Mouse (Mus musculus) mouse trophoblast stem cell (cell line): Measurements from ENCODE around the gene Gm5108.

ENCODE experiments used
- in situ Hi-C, 2 experiments: fragments of 300-500 bp; cut with MseI, MboI; formaldehyde crosslinking; loops; 2 replicates in 1 of 2; 3 replicates in 1 of 2; pipeline ENCODE4 v1.15.1; 2025

Gm5108 gene

GRCm38 (mm10) chr5:67941369-67941768 is at the start of gene Gm5108:
TSS of gene Gm5108 (plus strand) at chr5:67941669.
- in situ Hi-C loops: loop anchor here in 1 of 2 experiments (10.0 kb wide), 1 partner anchor 57 kb away; no protein-coding TSS in a partner anchor

GRCm38 (mm10) chr5:67898921-67899320 is 42.5 kb upstream of the Gm5108 start:
- in situ Hi-C loops: no loop called here

- in situ Hi-C loops: no loop called here
Measured at GRCm38 (mm10) chr5:67904555-67904954, 36.9 kb upstream of the Gm5108 start.

GRCm38 (mm10) chr5:67930584-67930983 is 10.9 kb upstream of the Gm5108 start:
- in situ Hi-C loops: no loop called here

GRCm38 (mm10) chr5:67931623-67932022 is 9.8 kb upstream of the Gm5108 start:
- in situ Hi-C loops: no loop called here

- in situ Hi-C loops: loop anchor here in 1 of 2 experiments (10.0 kb wide), 1 partner anchor 58 kb away; no protein-coding TSS in a partner anchor
Measured at GRCm38 (mm10) chr5:67943199-67943598, 1.7 kb downstream of the Gm5108 start.

GRCm38 (mm10) chr5:67944074-67944785 is 2.8 kb downstream of the Gm5108 start:
- in situ Hi-C loops: loop anchor here in 1 of 2 experiments (10.0 kb wide), 1 partner anchor 59 kb away; no protein-coding TSS in a partner anchor

GRCm38 (mm10) chr5:67946321-67946720 is 4.9 kb downstream of the Gm5108 start, which contains the start of gene Gm21905:
TSS of gene Gm21905 (minus strand) at chr5:67946421.
- in situ Hi-C loops: loop anchor here in 1 of 2 experiments (10.0 kb wide), 1 partner anchor 62 kb away; no protein-coding TSS in a partner anchor

GRCm38 (mm10) chr5:67947006-67947405 is 5.5 kb downstream of the Gm5108 start:
- in situ Hi-C loops: loop anchor here in 1 of 2 experiments (10.0 kb wide), 1 partner anchor 62 kb away; no protein-coding TSS in a partner anchor

- in situ Hi-C loops: loop anchor here in 1 of 2 experiments (10.0 kb wide), 1 partner anchor 63 kb away; no protein-coding TSS in a partner anchor
Measured at GRCm38 (mm10) chr5:67948074-67948473, 6.6 kb downstream of the Gm5108 start.

- in situ Hi-C loops: no loop called here
Measured at GRCm38 (mm10) chr5:67954097-67954496, 12.6 kb downstream of the Gm5108 start.

- in situ Hi-C loops: no loop called here
Measured at GRCm38 (mm10) chr5:67955486-67955885, 14.0 kb downstream of the Gm5108 start.

- in situ Hi-C loops: no loop called here
Measured at GRCm38 (mm10) chr5:67961708-67962629, 20.5 kb downstream of the Gm5108 start.

GRCm38 (mm10) chr5:67969536-67969935 is 28.1 kb downstream of the Gm5108 start:
- in situ Hi-C loops: no loop called here

GRCm38 (mm10) chr5:67981946-67982526 is 40.6 kb downstream of the Gm5108 start:
- in situ Hi-C loops: no loop called here

- in situ Hi-C loops: no loop called here
Measured at GRCm38 (mm10) chr5:67990426-67990825, 49.0 kb downstream of the Gm5108 start.

GRCm38 (mm10) chr5:68002611-68003010 is 61.1 kb downstream of the Gm5108 start:
- in situ Hi-C loops: loop anchor here in 1 of 2 experiments (25.0 kb wide), 1 partner anchor 465 kb away; no protein-coding TSS in a partner anchor

GRCm38 (mm10) chr5:68003904-68004303 is 62.4 kb downstream of the Gm5108 start:
- in situ Hi-C loops: loop anchor here in 1 of 2 experiments (25.0 kb wide), 1 partner anchor 467 kb away; no protein-coding TSS in a partner anchor

- in situ Hi-C loops: loop anchor here in 1 of 2 experiments (25.0 kb wide), 1 partner anchor 467 kb away; no protein-coding TSS in a partner anchor
Measured at GRCm38 (mm10) chr5:68004419-68004818, 63.0 kb downstream of the Gm5108 start.

GRCm38 (mm10) chr5:68007074-68007473 is 65.6 kb downstream of the Gm5108 start:
- in situ Hi-C loops: loop anchor here in 1 of 2 experiments (25.0 kb wide), 1 partner anchor 470 kb away; no protein-coding TSS in a partner anchor

- in situ Hi-C loops: loop anchor here (5.0 to 25.0 kb wide), 2 partner anchors 254 to 474 kb away; no protein-coding TSS in a partner anchor
Measured at GRCm38 (mm10) chr5:68011569-68011968, 70.1 kb downstream of the Gm5108 start.
